Comparison of ENCODE assay signal across 20 mouse cellular contexts in the genomic region with DNA sequence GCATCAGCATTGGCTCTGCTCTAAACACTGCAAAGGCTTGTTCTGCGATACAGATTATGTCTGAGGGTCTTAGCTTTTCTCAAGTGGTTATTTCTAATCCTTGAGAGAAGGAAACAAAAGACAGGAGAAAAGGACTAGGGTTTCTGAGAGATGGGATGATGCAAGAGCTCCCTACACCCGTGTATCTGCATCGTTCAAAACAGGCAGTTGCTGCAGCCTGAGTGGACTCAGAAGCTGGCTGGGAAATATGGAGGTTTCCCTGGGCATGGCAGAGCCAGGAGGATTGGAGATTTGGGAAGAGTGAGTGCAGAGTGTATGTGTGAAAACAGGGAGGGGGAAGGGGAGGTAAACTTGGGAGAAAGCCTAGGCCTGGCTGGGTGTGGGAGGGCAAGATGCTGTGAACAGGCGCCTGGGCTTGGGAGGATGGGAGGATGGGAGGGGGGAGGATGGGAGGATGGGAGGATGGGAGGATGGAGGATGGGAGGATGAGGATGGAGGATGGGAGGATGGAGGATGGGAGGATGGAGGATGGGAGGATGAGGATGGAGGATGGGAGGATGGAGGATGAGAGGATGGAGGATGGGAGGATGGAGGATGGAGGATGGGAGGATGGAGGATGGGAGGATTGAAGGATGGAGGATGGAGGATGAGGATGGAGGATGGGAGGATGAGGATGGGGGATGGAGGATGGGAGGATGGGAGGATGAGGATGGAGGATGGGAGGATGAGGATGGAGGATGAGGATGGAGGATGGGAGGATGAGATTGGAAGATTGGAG. TPM values are rescaled to one million over a fixed set of nuclear protein-coding genes. Genes with fewer than 3 reads are reported as not detected.
A peak's percentile ranks its signal among the peaks of the same experiment; 100 is the strongest.
DNase-seq lines count a peak whose midpoint lies in the region; ATAC-seq and TF ChIP-seq lines count a peak whose summit lies in the region.
"Had no signal": no experiment of that assay in that cellular context is flagged by ENCODE, and none has a peak within 500 bp of the region (broad histone marks: within the 10 kb centered on the region; RNA-seq: fewer than 3 reads in every experiment).

No protein-coding gene starts in this region.

- H3K27me3 ChIP-seq in kidney, embryonic 16.5 days (ENCODE audit: insufficient read depth, low read length) = no peaks in the 10 kb centered on the region
- H3K27me3 ChIP-seq in kidney, embryonic 15.5 days = 0 out of 2 replicates have a peak, but pooled peaks cover 9% of the 10 kb centered on the region
- no peaks in the 10 kb centered on the region for H3K27me3 ChIP-seq in CH12.LX (replicated peaks)
- H3K27me3 ChIP-seq in intestine, embryonic 16.5 days (replicated peaks; ENCODE audit: control insufficient read depth, insufficient read depth, low read length) = no peaks in the 10 kb centered on the region
- H3K27me3 ChIP-seq in neural tube, embryonic 15.5 days (replicated peaks) = no peaks in the 10 kb centered on the region
- H3K27me3 ChIP-seq: intestine, embryonic 15.5 days; limb, embryonic 12.5 days had no signal

- TF ChIP-seq POLR2A in CH12.LX (IDR thresholded peaks at IDR 0.05; ENCODE audit: low read depth, low read length) = no peak

- in situ Hi-C loops in CH12.LX (cut with MboI; ENCODE audit: low pct_ligation_motif_present, low pct_unique_long_range_greater_than_20kb, low sequenced_read_pairs) = no loop called here

- peak; percentile 31; the same call in 1 of the 2 replicates for ATAC-seq in kidney, embryonic 16.5 days (ENCODE audit: low FRiP score, low TSS enrichment)
- no peak for ATAC-seq in kidney, embryonic 15.5 days (replicated peaks; ENCODE audit: low FRiP score)
- ATAC-seq in megakaryocyte-erythroid progenitor cell, adult 5-6 weeks (replicated peaks; ENCODE audit: low FRiP score, low TSS enrichment, poor library complexity, severe bottlenecking) = peak; percentile 49
- no peak for ATAC-seq in intestine, embryonic 16.5 days
- ATAC-seq in neural tube, embryonic 15.5 days (ENCODE audit: low FRiP score) = no peak
- ATAC-seq: activated CD4-positive, CD25-positive, alpha-beta regulatory T cell, adult 4 months; intestine, embryonic 15.5 days had no signal

- dilution Hi-C loops in CH12.LX (cut with MboI; ENCODE audit: extremely low pct_ligation_motif_present, extremely low pct_unique_long_range_greater_than_20kb, low sequenced_read_pairs) = no loop called here

- 58% methylated on average over 4 of the region's 4 CpGs for WGBS in kidney, embryonic 16.5 days
- 63% methylated on average over 4 of the region's 4 CpGs for WGBS in kidney, embryonic 15.5 days
- 59% methylated on average over 4 of the region's 4 CpGs for WGBS in intestine, embryonic 16.5 days
- 76% methylated on average over 4 of the region's 4 CpGs for WGBS in neural tube, embryonic 15.5 days

- H3K9ac ChIP-seq in kidney, embryonic 16.5 days (replicated peaks; ENCODE audit: low read length) = no peak overlapping the region
- no peak overlapping the region for H3K9ac ChIP-seq in kidney, embryonic 15.5 days
- H3K9ac ChIP-seq in CH12.LX (ENCODE audit: insufficient read depth, low read depth) = no peak overlapping the region
- H3K9ac ChIP-seq in intestine, embryonic 16.5 days (ENCODE audit: low read depth, low read length) = no peak overlapping the region
- no peak overlapping the region for H3K9ac ChIP-seq in neural tube, embryonic 15.5 days (replicated peaks)
- H3K9ac ChIP-seq: intestine, embryonic 15.5 days; limb, embryonic 12.5 days had no signal

- H3K79me2 ChIP-seq in CH12.LX (replicated peaks; ENCODE audit: control insufficient read depth, extremely low read depth, insufficient read depth, poor library complexity, severe bottlenecking) = no peaks in the 10 kb centered on the region

- H3K4me1 ChIP-seq in kidney, embryonic 16.5 days (ENCODE audit: insufficient read depth, low read length) = no peaks in the 10 kb centered on the region
- H3K4me1 ChIP-seq in kidney, embryonic 15.5 days = peaks cover 3% of the 10 kb centered on the region; the same call in 1 of the 2 replicates
- H3K4me1 ChIP-seq in CH12.LX (ENCODE audit: control insufficient read depth in 1 of 2, insufficient read depth in 2 of 2) = peaks cover 12 to 44% of the 10 kb centered on the region in 2 experiments; a peak in 3 of 4 replicates
- H3K4me1 ChIP-seq in intestine, embryonic 16.5 days (ENCODE audit: control insufficient read depth, insufficient read depth, low read length) = 0 out of 2 replicates have a peak, but pooled peaks cover 2% of the 10 kb centered on the region
- no peaks in the 10 kb centered on the region for H3K4me1 ChIP-seq in neural tube, embryonic 15.5 days
- H3K4me1 ChIP-seq: heart, embryonic 10.5 days had no signal

- TF ChIP-seq RAD21 in CH12.LX (IDR thresholded peaks at IDR 0.05; ENCODE audit: low read depth, low read length) = no peak

- no peak overlapping the region for H3K27ac ChIP-seq in kidney, embryonic 16.5 days (ENCODE audit: low read length)
- no peak overlapping the region for H3K27ac ChIP-seq in kidney, embryonic 15.5 days
- H3K27ac ChIP-seq in CH12.LX (ENCODE audit: insufficient read depth, low read depth) = no peak overlapping the region
- H3K27ac ChIP-seq in intestine, embryonic 16.5 days (ENCODE audit: low read length) = no peak overlapping the region
- H3K27ac ChIP-seq in neural tube, embryonic 15.5 days (replicated peaks) = no peak overlapping the region
- H3K27ac ChIP-seq: heart, embryonic 10.5 days; intestine, embryonic 15.5 days; limb, embryonic 12.5 days had no signal

- no peaks in the 10 kb centered on the region for H3K9me3 ChIP-seq in kidney, embryonic 16.5 days (ENCODE audit: low read length)
- H3K9me3 ChIP-seq in kidney, embryonic 15.5 days (replicated peaks) = no peaks in the 10 kb centered on the region
- H3K9me3 ChIP-seq in CH12.LX (replicated peaks; ENCODE audit: low read length) = no peaks in the 10 kb centered on the region
- no peaks in the 10 kb centered on the region for H3K9me3 ChIP-seq in intestine, embryonic 16.5 days (ENCODE audit: control insufficient read depth, low read length)
- H3K9me3 ChIP-seq in neural tube, embryonic 15.5 days (replicated peaks) = no peaks in the 10 kb centered on the region
- H3K9me3 ChIP-seq: heart, embryonic 10.5 days; intestine, embryonic 15.5 days; limb, embryonic 12.5 days had no signal

- TF ChIP-seq CTCF in CH12.LX (conservative IDR thresholded peaks at IDR 0.05 in 1 of 2, IDR thresholded peaks at IDR 0.05 in 1 of 2; ENCODE audit: low read depth in 2 of 2, low read length in 2 of 2) = no peak

- DNase-seq in CH12.LX (ENCODE audit: extremely low read depth) (no peak), NIH3T3 (ENCODE audit: low read depth) (peak; percentile 37)
- DNase-seq: adrenal gland, postnatal 25 days; cerebellum, adult 9-10 months; embryo, embryonic 11 days; gastrocnemius, postnatal 25 days; kidney, postnatal 14 days; lung, postnatal 36 days; retina, postnatal 1 day had no signal

- no peak for TF ChIP-seq EP300 in CH12.LX (IDR thresholded peaks at IDR 0.05; ENCODE audit: low read length)

- H3K4me3 ChIP-seq in kidney, embryonic 16.5 days (ENCODE audit: low read length) = no peak overlapping the region
- H3K4me3 ChIP-seq in kidney, embryonic 15.5 days (replicated peaks) = no peak overlapping the region
- H3K4me3 ChIP-seq in CH12.LX (replicated peaks in 1 of 3; ENCODE audit: low read depth in 2 of 3, low read length in 2 of 3, poor library complexity in 1 of 3) = no peak overlapping the region
- H3K4me3 ChIP-seq in intestine, embryonic 16.5 days (ENCODE audit: low read length) = no peak overlapping the region
- no peak overlapping the region for H3K4me3 ChIP-seq in neural tube, embryonic 15.5 days (replicated peaks)
- H3K4me3 ChIP-seq: erythroblast, embryonic 14.5 days; heart, embryonic 10.5 days; intestine, embryonic 15.5 days; limb, embryonic 12.5 days had no signal

- no peaks in the 10 kb centered on the region for H3K36me3 ChIP-seq in kidney, embryonic 16.5 days (ENCODE audit: insufficient read depth, low read length)
- no peaks in the 10 kb centered on the region for H3K36me3 ChIP-seq in kidney, embryonic 15.5 days
- no peaks in the 10 kb centered on the region for H3K36me3 ChIP-seq in CH12.LX (replicated peaks in 1 of 2; ENCODE audit: control insufficient read depth in 1 of 2, insufficient read depth in 1 of 2, low read length in 1 of 2)
- no peaks in the 10 kb centered on the region for H3K36me3 ChIP-seq in intestine, embryonic 16.5 days (ENCODE audit: control insufficient read depth, insufficient read depth, low read length)
- no peaks in the 10 kb centered on the region for H3K36me3 ChIP-seq in neural tube, embryonic 15.5 days
- H3K36me3 ChIP-seq: heart, embryonic 10.5 days; intestine, embryonic 15.5 days; limb, embryonic 12.5 days had no signal

- H3K4me2 ChIP-seq in kidney, embryonic 16.5 days (replicated peaks; ENCODE audit: low read depth, low read length) = no peak overlapping the region
- no peak overlapping the region for H3K4me2 ChIP-seq in kidney, embryonic 15.5 days
- H3K4me2 ChIP-seq in CH12.LX (ENCODE audit: insufficient read depth, low read depth, poor library complexity, severe bottlenecking) = 0 out of 2 replicates have a peak overlapping the region, but pooled peaks have one; percentile 2
- no peak overlapping the region for H3K4me2 ChIP-seq in intestine, embryonic 16.5 days (ENCODE audit: low read depth, low read length)
- no peak overlapping the region for H3K4me2 ChIP-seq in neural tube, embryonic 15.5 days
- H3K4me2 ChIP-seq: intestine, embryonic 15.5 days; limb, embryonic 12.5 days had no signal

RNA-seq across cellular contexts. Expression of gene Bcar3, which starts 14.1 kb away (rescaled TPM):
- polyA plus RNA-seq in kidney, embryonic 16.5 days (2015; fragmentation: Nextera tagmentation; extraction: Ambion mirVana) = 15.9 and 16.1 TPM in 2 replicates
- polyA plus RNA-seq in kidney, embryonic 15.5 days (2015; fragmentation: Nextera tagmentation; extraction: Ambion mirVana) = 13.8 and 15.5 TPM in 2 replicates
- 47.4 and 56.9 TPM in 2 replicates for total RNA-seq in CH12.LX (2012; rRNA removed)
- 52.0 and 54.6 TPM in 2 replicates for total RNA-seq in CH12.LX (2014; rRNA removed)
- polyA plus RNA-seq in CH12.LX (2012; ENCODE audit: insufficient read length, low read depth) = 55.9 and 61.2 TPM in 2 replicates
- total RNA-seq in megakaryocyte-erythroid progenitor cell, adult 5-6 weeks (2014; fragmentation: Nextera tagmentation) = 0.84 TPM in 1 of 2 replicates, not detected in the other
- total RNA-seq in megakaryocyte-erythroid progenitor cell, adult 5-6 weeks (2017) = not detected in 2 replicates
- 23.7 and 27.2 TPM in 2 replicates for polyA plus RNA-seq in intestine, embryonic 16.5 days (2015; fragmentation: Nextera tagmentation; extraction: Ambion mirVana)
- 5.5 and 7.4 TPM in 2 replicates for polyA plus RNA-seq in neural tube, embryonic 15.5 days (2015; fragmentation: Nextera tagmentation; extraction: Ambion mirVana)
- total RNA-seq: MEL had no signal
- polyA plus RNA-seq: erythroblast, embryonic 14.5 days had no signal

RNA-seq across cellular contexts. Expression of gene Dnttip2, which starts 33.9 kb away (rescaled TPM):
- polyA plus RNA-seq in kidney, embryonic 16.5 days (2015; fragmentation: Nextera tagmentation; extraction: Ambion mirVana) = 68.1 and 70.4 TPM in 2 replicates
- 73.3 and 82.0 TPM in 2 replicates for polyA plus RNA-seq in kidney, embryonic 15.5 days (2015; fragmentation: Nextera tagmentation; extraction: Ambion mirVana)
- 41.9 and 62.3 TPM in 2 replicates for total RNA-seq in CH12.LX (2012; rRNA removed)
- 65.2 and 72.7 TPM in 2 replicates for total RNA-seq in CH12.LX (2014; rRNA removed)
- 121 and 141 TPM in 2 replicates for polyA plus RNA-seq in CH12.LX (2012; ENCODE audit: insufficient read length, low read depth)
- total RNA-seq in megakaryocyte-erythroid progenitor cell, adult 5-6 weeks (2014; fragmentation: Nextera tagmentation) = 87.8 and 97.9 TPM in 2 replicates
- total RNA-seq in megakaryocyte-erythroid progenitor cell, adult 5-6 weeks (2017) = 179 and 194 TPM in 2 replicates
- 62.6 and 69.2 TPM in 2 replicates for polyA plus RNA-seq in intestine, embryonic 16.5 days (2015; fragmentation: Nextera tagmentation; extraction: Ambion mirVana)
- 42.3 and 47.5 TPM in 2 replicates for polyA plus RNA-seq in neural tube, embryonic 15.5 days (2015; fragmentation: Nextera tagmentation; extraction: Ambion mirVana)

Comparison
In these comparisons a context has a peak if more than half of its experiments do, and no peak if none do; other contexts are left out.
1. ATAC-seq: peak in kidney, embryonic 16.5 days (single experiment) and megakaryocyte-erythroid progenitor cell, adult 5-6 weeks (single experiment); none in kidney, embryonic 15.5 days (single experiment), intestine, embryonic 16.5 days (single experiment) and neural tube, embryonic 15.5 days (single experiment).